Mouse (Mus musculus) MEL (cell line): ENCODE measurements at regions not wholly inside any gene's neighbourhood (a gene's known extent, or its start where the extent isn't known, plus 50 kb on each side); places are given as distances from the start of the nearest gene placed in this dataset.

Experiments used
- DNase-seq: peaks from one replicate; pipeline ENCODE4 v3.0.0; 2011; ENCODE audit warnings: low read depth, low spot score
- H3K27ac ChIP-seq: 2 replicates; pipeline ENCODE4 v1.5.1; 2012; ENCODE audit warnings: low read depth, mild to moderate bottlenecking, control low read depth, low read length, moderate library complexity; ENCODE audit not compliant: control insufficient read depth
- H3K27me3 ChIP-seq, 2 experiments: fragments of 150-350 bp in 1 of 2; sonication (generic) in 1 of 2; 2 replicates each; pipeline ENCODE4 v1.6.1; 2012; ENCODE audit warnings: low read length in 2 of 2, mild to moderate bottlenecking in 2 of 2, improper control_type of control experiment in 1 of 2, moderate library complexity in 1 of 2; ENCODE audit not compliant: insufficient read depth in 2 of 2, control insufficient read depth in 1 of 2
- H3K36me3 ChIP-seq, 2 experiments: 2 replicates each; pipeline ENCODE4 v1.6.1; 2012 to 2014; ENCODE audit warnings: low read length in 2 of 2, improper control_type of control experiment in 1 of 2, inconsistent platforms in 1 of 2, mild to moderate bottlenecking in 1 of 2; ENCODE audit not compliant: insufficient read depth in 2 of 2, control insufficient read depth in 1 of 2
- H3K4me1 ChIP-seq, 2 experiments: fragments of 150-350 bp in 1 of 2; sonication (generic) in 1 of 2; 2 replicates each; pipeline ENCODE4 v1.6.1; 2012; ENCODE audit warnings: low read length in 2 of 2, improper control_type of control experiment in 1 of 2, mild to moderate bottlenecking in 1 of 2; ENCODE audit not compliant: insufficient read depth in 2 of 2, control insufficient read depth in 1 of 2
- H3K4me3 ChIP-seq, 2 experiments: fragments of 150-350 bp in 1 of 2; sonication (generic) in 1 of 2; 2 replicates each; pipeline ENCODE4 v1.5.1; 2012; ENCODE audit warnings: low read depth in 2 of 2, low read length in 2 of 2, mild to moderate bottlenecking in 2 of 2, moderate library complexity in 2 of 2, control low read depth in 1 of 2, improper control_type of control experiment in 1 of 2; ENCODE audit not compliant: control insufficient read depth in 1 of 2, insufficient read depth in 1 of 2
- H3K79me2 ChIP-seq: 2 replicates; pipeline ENCODE4 v1.6.1; 2012; ENCODE audit warnings: mild to moderate bottlenecking, low read length, moderate library complexity; ENCODE audit not compliant: control insufficient read depth, poor library complexity, insufficient read depth
- H3K9ac ChIP-seq: 2 replicates; pipeline ENCODE4 v1.6.1; 2012; ENCODE audit warnings: low read depth, mild to moderate bottlenecking, control low read depth, low read length, moderate library complexity; ENCODE audit not compliant: control insufficient read depth, poor library complexity, severe bottlenecking
- H3K9me3 ChIP-seq: fragments of 150-350 bp; sonication (generic); replicated peaks from 2 replicates; pipeline ENCODE4 v1.6.1; 2012; ENCODE audit warnings: mild to moderate bottlenecking, low read length, improper control_type of control experiment, moderate library complexity; ENCODE audit not compliant: insufficient read depth
- CHD1 ChIP-seq: IDR thresholded peaks from 2 replicates; pipeline ENCODE4 v1.6.1; 2012; ENCODE audit warnings: low read depth, mild to moderate bottlenecking, inconsistent platforms, low read length, improper control_type of control experiment
- E2F4 ChIP-seq: IDR thresholded peaks from 2 replicates; pipeline ENCODE4 v1.6.1; 2011; ENCODE audit warnings: low read depth, low read length, improper control_type of control experiment, borderline replicate concordance
- ELF1 ChIP-seq: IDR thresholded peaks from 2 replicates; pipeline ENCODE4 v1.6.1; 2014; ENCODE audit warnings: low read depth, mild to moderate bottlenecking, inconsistent platforms, low read length, improper control_type of control experiment, moderate library complexity
- ETS1 ChIP-seq: IDR thresholded peaks from 2 replicates; pipeline ENCODE4 v1.6.1; 2012; ENCODE audit warnings: low read depth, mild to moderate bottlenecking, inconsistent platforms, low read length, improper control_type of control experiment, moderate library complexity
- GABPA ChIP-seq: IDR thresholded peaks from 2 replicates; pipeline ENCODE4 v1.6.1; 2012; ENCODE audit warnings: low read depth, mild to moderate bottlenecking, inconsistent platforms, low read length, improper control_type of control experiment, moderate library complexity
- GATA1 ChIP-seq: IDR thresholded peaks from 2 replicates; pipeline ENCODE4 v1.6.1; 2011; ENCODE audit warnings: low read depth, low read length, improper control_type of control experiment
- HCFC1 ChIP-seq: IDR thresholded peaks from 2 replicates; pipeline ENCODE4 v1.6.1; 2012; ENCODE audit warnings: low read depth, mild to moderate bottlenecking, inconsistent platforms, low read length, improper control_type of control experiment, moderate library complexity
- KAT2A ChIP-seq: conservative IDR thresholded peaks from 2 replicates; pipeline ENCODE4 v1.6.1; 2012; ENCODE audit warnings: low read depth, low read length, improper control_type of control experiment, inconsistent platforms
- MAFK ChIP-seq: IDR thresholded peaks from 2 replicates; pipeline ENCODE4 v1.6.1; 2011; ENCODE audit warnings: low read depth, mild to moderate bottlenecking, low read length, improper control_type of control experiment, borderline replicate concordance
- MAX ChIP-seq: IDR thresholded peaks from 2 replicates; pipeline ENCODE4 v1.6.1; 2011; ENCODE audit warnings: low read length, improper control_type of control experiment
- MEF2A ChIP-seq: IDR thresholded peaks from 2 replicates; pipeline ENCODE4 v1.6.1; 2014; ENCODE audit warnings: low read depth, mild to moderate bottlenecking, inconsistent platforms, low read length, improper control_type of control experiment; ENCODE audit not compliant: poor library complexity, insufficient replicate concordance, severe bottlenecking; ENCODE audit errors: extremely low read depth
- MYB ChIP-seq: IDR thresholded peaks from 2 replicates; pipeline ENCODE4 v1.6.1; 2011; ENCODE audit warnings: mild to moderate bottlenecking, low read depth, low read length, improper control_type of control experiment
- MYC ChIP-seq: IDR thresholded peaks from 2 replicates; pipeline ENCODE4 v1.6.1; 2011; ENCODE audit warnings: low read depth, mild to moderate bottlenecking, low read length, improper control_type of control experiment, moderate library complexity
- NELFE ChIP-seq: IDR thresholded peaks from 2 replicates; pipeline ENCODE4 v1.6.1; 2011; ENCODE audit warnings: low read depth, low read length, improper control_type of control experiment
- NRF1 ChIP-seq: IDR thresholded peaks from 2 replicates; pipeline ENCODE4 v1.6.1; 2014; ENCODE audit warnings: low read depth, mild to moderate bottlenecking, inconsistent platforms, low read length, improper control_type of control experiment, moderate library complexity; ENCODE audit not compliant: poor library complexity, insufficient read depth, severe bottlenecking
- POLR2A ChIP-seq, 2 experiments: IDR thresholded peaks; 2 replicates each; pipeline ENCODE4 v1.6.1; 2011 to 2012; ENCODE audit warnings: low read length in 2 of 2, mild to moderate bottlenecking in 2 of 2, control low read depth in 1 of 2, improper control_type of control experiment in 1 of 2, low read depth in 1 of 2, moderate library complexity in 1 of 2; ENCODE audit not compliant: control insufficient read depth in 1 of 2, insufficient read depth in 1 of 2, poor library complexity in 1 of 2
- POLR2AphosphoS5 ChIP-seq: IDR thresholded peaks from 2 replicates; pipeline ENCODE4 v1.6.1; 2012; ENCODE audit warnings: low read depth, borderline replicate concordance, mild to moderate bottlenecking, inconsistent platforms, low read length, moderate library complexity, mixed read lengths
- RAD21 ChIP-seq: IDR thresholded peaks from 2 replicates; pipeline ENCODE4 v1.6.1; 2011; ENCODE audit warnings: mild to moderate bottlenecking, low read depth, low read length, improper control_type of control experiment
- RCOR1 ChIP-seq: IDR thresholded peaks from 2 replicates; pipeline ENCODE4 v1.6.1; 2012; ENCODE audit warnings: low read depth, mild to moderate bottlenecking, inconsistent platforms, low read length, improper control_type of control experiment
- SMC3 ChIP-seq: IDR thresholded peaks from 2 replicates; pipeline ENCODE4 v1.6.1; 2011; ENCODE audit warnings: low read depth, low read length, improper control_type of control experiment
- TAL1 ChIP-seq: IDR thresholded peaks from 2 replicates; pipeline ENCODE4 v1.6.1; 2012; ENCODE audit warnings: mild to moderate bottlenecking, inconsistent platforms, low read length, moderate library complexity, mixed read lengths
- ZC3H11A ChIP-seq: IDR thresholded peaks from 2 replicates; pipeline ENCODE4 v1.6.1; 2012; ENCODE audit warnings: low read depth, mild to moderate bottlenecking, inconsistent platforms, low read length, improper control_type of control experiment
- ZKSCAN1 ChIP-seq: IDR thresholded peaks from 2 replicates; pipeline ENCODE4 v1.6.1; 2012; ENCODE audit warnings: low read depth, mild to moderate bottlenecking, inconsistent platforms, low read length, improper control_type of control experiment, moderate library complexity
- ZMIZ1 ChIP-seq: IDR thresholded peaks from 2 replicates; pipeline ENCODE4 v1.6.1; 2012; ENCODE audit warnings: low read depth, mild to moderate bottlenecking, inconsistent platforms, low read length, improper control_type of control experiment, moderate library complexity

- no peak overlapping the region for H3K4me3 ChIP-seq
- no peak overlapping the region for H3K9ac ChIP-seq
- DNase-seq = no peak
- no peaks in the 10 kb centered on the region for H3K36me3 ChIP-seq
- no peaks in the 10 kb centered on the region for H3K79me2 ChIP-seq
- H3K27ac ChIP-seq = no peak overlapping the region
- no peaks in the 10 kb centered on the region for H3K27me3 ChIP-seq
- no peak for TF ChIP-seq MEF2A
- no peak for TF ChIP-seq E2F4
- TF ChIP-seq HCFC1 = no peak
- TF ChIP-seq SMC3 = no peak
- TF ChIP-seq CHD1 = no peak
- no peak for TF ChIP-seq GATA1
- TF ChIP-seq ZC3H11A = no peak
- no peak for TF ChIP-seq ETS1
- no peak for TF ChIP-seq MYC
- no peak for TF ChIP-seq MYB
- TF ChIP-seq RCOR1 = no peak
- no peaks in the 10 kb centered on the region for H3K4me1 ChIP-seq
- H3K9me3 ChIP-seq = no peaks in the 10 kb centered on the region
Observed at GRCm38 (mm10) chrX:57708501-57708900, 204.9 kb upstream of the Gpr101 start.

- no peak for DNase-seq
- H3K9ac ChIP-seq = no peak overlapping the region
- TF ChIP-seq TAL1 (no peak), CHD1 (no peak), MYB (no peak), KAT2A (no peak), MAFK (no peak), SMC3 (no peak), GABPA (no peak), ZKSCAN1 (no peak), POLR2AphosphoS5 (no peak), ZMIZ1 (no peak), ELF1 (no peak), ETS1 (no peak), NELFE (no peak), E2F4 (no peak), POLR2A (IDR thresholded peaks at IDR 0.05; ENCODE audit: control insufficient read depth in 1 of 2, insufficient read depth in 1 of 2, low read depth in 1 of 2, low read length in 2 of 2, poor library complexity in 1 of 2) (no peak), MYC (no peak), NRF1 (no peak), RAD21 (no peak), ZC3H11A (no peak), MAX (no peak)
- H3K4me3 ChIP-seq = no peak overlapping the region
- no peaks in the 10 kb centered on the region for H3K9me3 ChIP-seq
- H3K4me1 ChIP-seq = no peaks in the 10 kb centered on the region
- H3K79me2 ChIP-seq = no peaks in the 10 kb centered on the region
- H3K27ac ChIP-seq = no peak overlapping the region
- H3K27me3 ChIP-seq = no peaks in the 10 kb centered on the region
- H3K36me3 ChIP-seq = no peaks in the 10 kb centered on the region
Observed at GRCm38 (mm10) chrX:57707932-57708331, 204.4 kb upstream of the Gpr101 start.
